Mouse (Mus musculus) liver, adult 2 months (tissue): ENCODE measurements around the gene Mast3.

Source experiments
- CTCF ChIP-seq: fragments of 200-500 bp; IDR thresholded peaks from 2 replicates; pipeline ENCODE4 v1.5.1; 2011; ENCODE audit warnings: low read depth, low read length, control low read depth
- POLR2A ChIP-seq: fragments of 200-500 bp; IDR thresholded peaks from 2 replicates; pipeline ENCODE4 v1.6.1; 2011; ENCODE audit warnings: low read length, control low read depth; ENCODE audit not compliant: insufficient read depth; ENCODE audit errors: extremely low read depth

DNA sequence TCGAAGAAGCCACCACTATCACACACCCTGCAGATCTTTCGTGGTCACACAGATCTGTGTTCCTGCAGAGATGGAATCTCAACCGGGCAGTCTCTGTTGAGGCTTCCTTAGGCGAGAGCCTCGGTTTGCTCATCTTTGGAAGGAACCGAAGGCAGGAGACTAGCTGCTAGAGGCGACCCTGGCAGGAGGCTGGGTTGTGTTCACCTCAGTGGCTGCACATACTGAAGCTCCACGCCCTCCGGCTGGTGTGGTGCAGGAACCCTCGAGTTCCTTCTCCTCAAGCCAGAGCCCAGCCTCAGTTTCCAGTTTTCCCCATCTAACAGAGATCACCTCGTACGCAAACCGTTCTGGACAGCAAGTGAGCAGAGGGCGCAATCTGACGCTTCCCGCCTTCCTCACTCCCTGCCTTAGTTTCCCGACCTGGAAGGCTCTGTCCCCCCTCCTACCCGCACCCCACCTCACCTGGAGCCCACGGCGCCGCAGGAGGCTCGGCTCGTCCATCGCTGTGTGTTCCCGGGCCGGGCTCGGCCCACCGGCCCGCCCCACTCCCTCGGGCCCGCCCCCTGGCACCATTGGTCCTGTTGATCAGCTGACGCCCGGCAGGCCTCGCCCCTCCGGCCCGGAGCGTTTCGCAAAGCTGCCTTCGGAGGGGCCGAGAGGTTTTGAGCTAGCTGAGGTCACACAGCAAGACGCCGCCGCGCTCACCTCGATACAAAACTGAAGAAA lies at the start of gene Mast3:
- peak; percentile 90 for TF ChIP-seq POLR2A
- TF ChIP-seq CTCF = no peak
